Mouse (Mus musculus): ENCODE measurements at regions not wholly inside any gene's neighbourhood (a gene's known extent, or its start where the extent isn't known, plus 50 kb on each side); places are given as distances from the start of the nearest gene placed in this dataset.

- no peak for ATAC-seq (ENCODE audit: insufficient number of reproducible peaks, low FRiP score, low TSS enrichment, low read depth)
- Histone ChIP-seq H3K27ac (no peak overlapping the region), H3K4me2 (no peak overlapping the region), H3K36me3 (no peaks in the 10 kb centered on the region), H3K4me1 (peaks cover 38% of the 10 kb centered on the region), H3K4me3 (no peak overlapping the region), H3K9ac (no peak overlapping the region), H3K9me3 (no peaks in the 10 kb centered on the region), H3K27me3 (no peaks in the 10 kb centered on the region)
- 48% methylated on average over 8 of the region's 8 CpGs for WGBS
Observed at GRCm38 (mm10) chr1:135665484-135665883, 54.4 kb upstream of the Csrp1 start.

- Histone ChIP-seq H3K9me3 (no peaks in the 10 kb centered on the region), H3K4me3 (no peak overlapping the region), H3K4me2 (no peak overlapping the region), H3K9ac (no peak overlapping the region), H3K36me3 (no peaks in the 10 kb centered on the region), H3K4me1 (peaks cover 51% of the 10 kb centered on the region), H3K27me3 (no peaks in the 10 kb centered on the region), H3K27ac (peak overlapping the region; percentile 57; the same call in 1 of the 2 replicates)
- ATAC-seq (ENCODE audit: insufficient number of reproducible peaks, low FRiP score, low TSS enrichment, low read depth) = peak; percentile 61
- WGBS = 31% methylated on average over 3 of the region's 3 CpGs
Observed at GRCm38 (mm10) chr1:135668331-135668730, 51.5 kb upstream of the Csrp1 start.

GRCm38 (mm10) chr1:135668951-135669350 is 50.9 kb upstream of the Csrp1 start:
- Histone ChIP-seq H3K4me2 (no peak overlapping the region), H3K27ac (peak overlapping the region; percentile 43; the same call in 1 of the 2 replicates), H3K36me3 (no peaks in the 10 kb centered on the region), H3K4me1 (peaks cover 54% of the 10 kb centered on the region), H3K9ac (no peak overlapping the region), H3K4me3 (no peak overlapping the region), H3K27me3 (no peaks in the 10 kb centered on the region), H3K9me3 (no peaks in the 10 kb centered on the region)
- 68% methylated on average over 7 of the region's 7 CpGs for WGBS
- no peak for ATAC-seq (ENCODE audit: insufficient number of reproducible peaks, low FRiP score, low TSS enrichment, low read depth)

DNA sequence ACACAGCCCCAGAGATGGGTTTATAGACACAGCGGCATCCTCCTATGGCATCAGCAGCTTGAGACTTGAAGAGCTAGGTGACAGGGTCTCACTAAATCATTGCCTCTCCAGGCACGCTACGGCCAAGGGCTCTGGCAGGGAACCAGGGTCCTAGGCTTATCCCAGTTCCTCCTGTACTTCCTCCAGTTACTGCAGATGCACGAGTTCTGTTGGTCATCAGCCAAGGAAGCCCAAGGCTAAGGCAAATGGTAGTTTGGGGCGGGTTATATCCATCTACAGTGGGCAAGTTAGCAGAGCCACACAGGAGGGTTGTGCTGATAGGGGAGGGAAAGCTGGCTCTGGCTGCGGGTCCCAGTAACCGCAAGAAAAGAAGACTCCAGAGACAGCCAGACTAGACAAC is 50.1 kb upstream of the Csrp1 start:
- Histone ChIP-seq H3K9me3 (no peaks in the 10 kb centered on the region), H3K27me3 (no peaks in the 10 kb centered on the region), H3K4me2 (peak overlapping the region; percentile 19; the same call in 1 of the 2 replicates), H3K9ac (no peak overlapping the region), H3K4me1 (peaks cover 54% of the 10 kb centered on the region), H3K4me3 (no peak overlapping the region), H3K36me3 (no peaks in the 10 kb centered on the region), H3K27ac (no peak overlapping the region)
- WGBS = 48% methylated on average over 7 of the region's 7 CpGs
- no peak for ATAC-seq (ENCODE audit: insufficient number of reproducible peaks, low FRiP score, low TSS enrichment, low read depth)

Data from limb, embryonic 15.5 days (tissue).